Mouse (Mus musculus): ENCODE data around the gene Fbxo34.

- TF ChIP-seq EP300 (optimal IDR thresholded peaks at IDR 0.05) (no peak), CTCF (IDR thresholded peaks at IDR 0.05; ENCODE audit: low read depth) (no peak)
These were observed 47.5 kb upstream of the Fbxo34 start for GRCm38 (mm10) chr14:47402735-47403134.
